Comparison of ENCODE assay signal across 30 mouse cellular contexts in genomic region chr7:25945274-25945673, GRCm38 (mm10). TPM values are rescaled to one million over a fixed set of nuclear protein-coding genes. Genes with fewer than 3 reads are reported as not detected.
A peak's percentile ranks its signal among the peaks of the same experiment; 100 is the strongest.
DNase-seq lines count a peak whose midpoint lies in the region; ATAC-seq and TF ChIP-seq lines count a peak whose summit lies in the region.
"Had no signal": no experiment of that assay in that cellular context is flagged by ENCODE, and none has a peak within 500 bp of the region (broad histone marks: within the 10 kb centered on the region; RNA-seq: fewer than 3 reads in every experiment).

No protein-coding gene starts in this region.

- no peak overlapping the region for H3K4me3 ChIP-seq in heart, embryonic 12.5 days
- H3K4me3 ChIP-seq in lung, adult 2 months (replicated peaks; ENCODE audit: extremely low read depth, low read depth, low read length): no peak overlapping the region
- H3K4me3 ChIP-seq: embryonic facial prominence, embryonic 12.5 days; erythroblast, embryonic 14.5 days; forebrain, embryonic 10.5 days; forebrain, embryonic 13.5 days; heart, adult 2 months; heart, embryonic 10.5 days; hindbrain, embryonic 12.5 days had no signal

- no peaks in the 10 kb centered on the region for H3K4me1 ChIP-seq in heart, embryonic 12.5 days (replicated peaks)
- H3K4me1 ChIP-seq in lung, adult 2 months (ENCODE audit: control insufficient read depth, insufficient read depth, low read length): no peaks in the 10 kb centered on the region
- H3K4me1 ChIP-seq: embryonic facial prominence, embryonic 12.5 days; forebrain, embryonic 10.5 days; forebrain, embryonic 13.5 days; heart, embryonic 10.5 days; hindbrain, embryonic 12.5 days had no signal

- H3K9me3 ChIP-seq in heart, embryonic 12.5 days (replicated peaks): peaks cover 10% of the 10 kb centered on the region; the same call in 1 of the 2 replicates
- H3K9me3 ChIP-seq: embryonic facial prominence, embryonic 12.5 days; G1E had no signal

- no peaks in the 10 kb centered on the region for H3K27me3 ChIP-seq in heart, embryonic 12.5 days (replicated peaks)
- H3K27me3 ChIP-seq: embryonic facial prominence, embryonic 12.5 days; forebrain, embryonic 13.5 days; hindbrain, embryonic 12.5 days; Patski had no signal

- DNase-seq in heart, adult 11 months: peak; percentile 9
- peak; percentile 31 to 67 for DNase-seq in lung, adult 18-20 months
- no peak for DNase-seq in lung, postnatal 10 days
- DNase-seq in lung, postnatal 36 days: peak; percentile 37
- DNase-seq in lung, adult 2 months: no peak
- DNase-seq in gastrocnemius, postnatal 25 days: no peak
- DNase-seq: adrenal gland, postnatal 10 days; adrenal gland, postnatal 36 days; B cell, adult 2 months; cerebellum, adult 18-20 months; cerebellum, adult 9-10 months; cerebellum, postnatal 14 days; gastrocnemius, postnatal 10 days; heart, adult 2 months had no signal

- no peak overlapping the region for H3K4me2 ChIP-seq in heart, embryonic 12.5 days
- H3K4me2 ChIP-seq: embryonic facial prominence, embryonic 12.5 days; forebrain, embryonic 13.5 days; hindbrain, embryonic 12.5 days had no signal

- H3K36me3 ChIP-seq in heart, embryonic 12.5 days: no peaks in the 10 kb centered on the region
- H3K36me3 ChIP-seq: embryonic facial prominence, embryonic 12.5 days; forebrain, embryonic 10.5 days; G1E; heart, embryonic 10.5 days; hindbrain, embryonic 12.5 days had no signal

- H3K27ac ChIP-seq in heart, embryonic 12.5 days (ENCODE audit: poor library complexity, severe bottlenecking): no peak overlapping the region
- H3K27ac ChIP-seq: embryonic facial prominence, embryonic 12.5 days; forebrain, embryonic 10.5 days; forebrain, embryonic 13.5 days; heart, adult 2 months; heart, embryonic 10.5 days; hindbrain, embryonic 12.5 days had no signal

- ATAC-seq in heart, embryonic 12.5 days (ENCODE audit: insufficient number of reproducible peaks, low FRiP score): no peak
- ATAC-seq: forebrain, embryonic 13.5 days; forebrain, embryonic 16.5 days; hindbrain, embryonic 16.5 days; Patski had no signal

- no peak for TF ChIP-seq CTCF in lung, adult 2 months (IDR thresholded peaks at IDR 0.05; ENCODE audit: insufficient read depth, low read length)

- no peak for TF ChIP-seq POLR2A in lung, adult 2 months (IDR thresholded peaks at IDR 0.05; ENCODE audit: borderline replicate concordance, extremely low read depth, low read depth, low read length)

- WGBS in heart, embryonic 12.5 days: 55% methylated on average over 1 of the region's 1 CpGs
- WGBS in lung, adult 2 months: 37% methylated on average over 1 of the region's 1 CpGs

- no peak overlapping the region for H3K9ac ChIP-seq in heart, embryonic 12.5 days
- H3K9ac ChIP-seq: embryonic facial prominence, embryonic 12.5 days; forebrain, embryonic 13.5 days; hindbrain, embryonic 12.5 days had no signal

RNA-seq across cellular contexts. Expression of gene Cyp2b10, which starts 47.9 kb away (rescaled TPM):
- polyA plus RNA-seq in heart, embryonic 12.5 days (2016; fragmentation: Nextera tagmentation; extraction: Ambion mirVana): not detected in 2 replicates
- 120 and 161 TPM in 2 replicates for polyA plus RNA-seq in lung, adult 2 months (2012; rRNA removed)
- total RNA-seq in gastrocnemius, postnatal 25 days (2021): not detected
- total RNA-seq: CH12.LX; G1E; gastrocnemius, adult 18-20 months; gastrocnemius, postnatal 10 days; gastrocnemius, postnatal 4 days; hematopoietic stem cell, adult 5-6 weeks had no signal
- polyA plus RNA-seq: embryonic facial prominence, embryonic 12.5 days; erythroblast, embryonic 14.5 days; forebrain, embryonic 10.5 days; forebrain, embryonic 13.5 days; forebrain, embryonic 16.5 days; G1E; heart, embryonic 10.5 days; heart, embryonic 14.5 days; hindbrain, embryonic 12.5 days; hindbrain, embryonic 16.5 days; Patski had no signal

Comparison
In these comparisons a context has a peak if more than half of its experiments do, and no peak if none do; other contexts are left out.
1. DNase-seq: peak in heart, adult 11 months (single experiment), lung, adult 18-20 months (2 of 2) and lung, postnatal 36 days (single experiment); none in lung, postnatal 10 days (single experiment), lung, adult 2 months (single experiment) and gastrocnemius, postnatal 25 days (single experiment).
2. RNA of gene Cyp2b10, which starts 47.9 kb away (polyA plus RNA-seq): 120 to 161 TPM in lung, adult 2 months; not detected in heart, embryonic 12.5 days; every median in the first group is over 100 times any median in the second.